Mouse (Mus musculus) liver, embryonic 13.5 days (tissue): Measurements from ENCODE around the gene Txndc11. TPM values are rescaled to one million over a fixed set of nuclear protein-coding genes. Genes with fewer than 3 reads are reported as not detected.

Experiments
- ATAC-seq: fragments of 200-750 bp; cut with Nextera tagmentation; 2 replicates; pipeline ENCODE4 v1.8.0; 2017; ENCODE audit warnings: low read depth, mild to moderate bottlenecking, moderate number of reproducible peaks, moderate library complexity
- DNase-seq: peaks from one replicate; pipeline ENCODE4 v3.0.0; 2022
- H3K27ac ChIP-seq: fragments of 300-500 bp; sonication (generic); 2 replicates; pipeline ENCODE4 v1.5.1; 2015; ENCODE audit warnings: moderate library complexity, mild to moderate bottlenecking, inconsistent platforms
- H3K27me3 ChIP-seq: fragments of 300-500 bp; sonication (generic); 2 replicates; pipeline ENCODE4 v1.6.1; 2015; ENCODE audit warnings: mild to moderate bottlenecking, inconsistent platforms
- H3K36me3 ChIP-seq: fragments of 300-500 bp; sonication (generic); 2 replicates; pipeline ENCODE4 v1.6.1; 2015; ENCODE audit warnings: mild to moderate bottlenecking, inconsistent platforms
- H3K4me1 ChIP-seq: fragments of 300-500 bp; sonication (generic); replicated peaks from 2 replicates; pipeline ENCODE4 v1.6.1; 2015; ENCODE audit warnings: inconsistent platforms
- H3K4me2 ChIP-seq: fragments of 300-500 bp; sonication (generic); 2 replicates; pipeline ENCODE4 v1.6.1; 2015; ENCODE audit warnings: inconsistent platforms, mild to moderate bottlenecking, moderate library complexity
- H3K4me3 ChIP-seq: fragments of 300-500 bp; sonication (generic); replicated peaks from 2 replicates; pipeline ENCODE4 v1.5.1; 2015; ENCODE audit warnings: mild to moderate bottlenecking, inconsistent platforms
- H3K9ac ChIP-seq: fragments of 300-500 bp; sonication (generic); 2 replicates; pipeline ENCODE4 v1.6.1; 2015; ENCODE audit warnings: mild to moderate bottlenecking, inconsistent platforms
- H3K9me3 ChIP-seq: fragments of 300-500 bp; sonication (generic); replicated peaks from 2 replicates; pipeline ENCODE4 v1.6.1; 2016; ENCODE audit warnings: inconsistent platforms
- WGBS: fragments of 180-500 bp; shearing (Covaris S2); methylation state at CpG from one replicate; pipeline ENCODE4 v1.1.7; 2015; ENCODE audit not compliant: insufficient replicate concordance; 5-methylcytosine and 5-hydroxymethylcytosine counted together
- microRNA-seq: library from miRNA; unstranded; fragments of <30 nt; microRNA quantifications from one replicate; pipeline ENCODE4, GENCODE M21; 2016
- polyA plus RNA-seq: library from polyadenylated mRNA; unstranded; fragments of >200 nt; fragmentation: Nextera tagmentation; extraction: Ambion mirVana; gene quantifications from 2 replicates; pipeline ENCODE4 v1.2.1, GENCODE M21; 2015

Gene Txndc11
- polyA plus RNA-seq, 1 experiment from 2014 or later, result 17.2 TPM

GRCm38 (mm10) chr16:11035790-11036431 is 98.5 kb downstream of the Txndc11 start:
- ATAC-seq (peak; percentile 57), DNase-seq (peak; percentile 39)
- no peaks in the 10 kb centered on the region for H3K4me1 ChIP-seq
- H3K9me3 ChIP-seq, result no peaks in the 10 kb centered on the region
- H3K4me2 ChIP-seq, result no peak overlapping the region
- no peak overlapping the region for H3K27ac ChIP-seq
- whole genome bisulfite sequencing, result 23% methylated on average over 15 of the region's 15 CpGs
- no peaks in the 10 kb centered on the region for H3K36me3 ChIP-seq
- no peak overlapping the region for H3K4me3 ChIP-seq
- 0 out of 2 replicates have a peak, but pooled peaks cover 8% of the 10 kb centered on the region for H3K27me3 ChIP-seq
- H3K9ac ChIP-seq, result no peak overlapping the region

GRCm38 (mm10) chr16:11035273-11035672 is 99.2 kb downstream of the Txndc11 start:
- Histone ChIP-seq H3K4me3 (no peak overlapping the region), H3K27me3 (0 out of 2 replicates have a peak, but pooled peaks cover 8% of the 10 kb centered on the region), H3K36me3 (no peaks in the 10 kb centered on the region), H3K4me1 (no peaks in the 10 kb centered on the region), H3K9me3 (no peaks in the 10 kb centered on the region), H3K4me2 (no peak overlapping the region), H3K27ac (no peak overlapping the region), H3K9ac (no peak overlapping the region)
- ATAC-seq (no peak), DNase-seq (no peak)
- WGBS, result 64% methylated on average over 9 of the region's 9 CpGs

GRCm38 (mm10) chr16:11034193-11034803 is 100.2 kb downstream of the Txndc11 start:
- H3K4me1 ChIP-seq, result no peaks in the 10 kb centered on the region
- H3K4me2 ChIP-seq, result no peak overlapping the region
- 0 out of 2 replicates have a peak, but pooled peaks cover 8% of the 10 kb centered on the region for H3K27me3 ChIP-seq
- ATAC-seq, result peak; percentile 41; the same call in 1 of the 2 replicates
- peak; percentile 48 for DNase-seq
- no peaks in the 10 kb centered on the region for H3K9me3 ChIP-seq
- no peak overlapping the region for H3K4me3 ChIP-seq
- under 1% methylated on average over 4 of the region's 4 CpGs for WGBS
- H3K9ac ChIP-seq, result no peak overlapping the region
- no peak overlapping the region for H3K27ac ChIP-seq
- no peaks in the 10 kb centered on the region for H3K36me3 ChIP-seq

- DNase-seq (no peak), ATAC-seq (no peak)
- H3K9ac ChIP-seq, result no peak overlapping the region
- no peak overlapping the region for H3K4me3 ChIP-seq
- no peaks in the 10 kb centered on the region for H3K9me3 ChIP-seq
- H3K36me3 ChIP-seq, result no peaks in the 10 kb centered on the region
- no peaks in the 10 kb centered on the region for H3K4me1 ChIP-seq
- H3K27ac ChIP-seq, result no peak overlapping the region
- WGBS, result 39% methylated on average over 3 of the region's 3 CpGs
- H3K27me3 ChIP-seq, result no peaks in the 10 kb centered on the region
- H3K4me2 ChIP-seq, result no peak overlapping the region
Observed at GRCm38 (mm10) chr16:11031320-11031719, 103.1 kb downstream of the Txndc11 start.

GRCm38 (mm10) chr16:11030844-11031243 is 103.6 kb downstream of the Txndc11 start:
- Histone ChIP-seq H3K4me2 (no peak overlapping the region), H3K9me3 (no peaks in the 10 kb centered on the region), H3K9ac (no peak overlapping the region), H3K27ac (no peak overlapping the region), H3K27me3 (no peaks in the 10 kb centered on the region), H3K36me3 (no peaks in the 10 kb centered on the region), H3K4me1 (no peaks in the 10 kb centered on the region), H3K4me3 (no peak overlapping the region)
- 27% methylated on average over 4 of the region's 4 CpGs for WGBS
- DNase-seq, result no peak
- no peak for ATAC-seq

- H3K27ac ChIP-seq, result no peak overlapping the region
- H3K4me3 ChIP-seq, result no peak overlapping the region
- H3K9ac ChIP-seq, result no peak overlapping the region
- DNase-seq (no peak), ATAC-seq (no peak)
- no peaks in the 10 kb centered on the region for H3K9me3 ChIP-seq
- H3K4me2 ChIP-seq, result no peak overlapping the region
- no peaks in the 10 kb centered on the region for H3K36me3 ChIP-seq
- H3K27me3 ChIP-seq, result no peaks in the 10 kb centered on the region
- H3K4me1 ChIP-seq, result no peaks in the 10 kb centered on the region
- WGBS, result 74% methylated on average over 7 of the region's 7 CpGs
Observed at GRCm38 (mm10) chr16:11028206-11028605, 106.2 kb downstream of the Txndc11 start.

Small RNA genes lying within 50 kb of the gene (microRNA-seq; reads per million reads assigned to microRNA genes)
- 308 reads per million, percentile 64 among the genes with 10 or more reads in this experiment for gene Gm23935

Other genes starting within 250 kb of the Txndc11 start
- gene Snn, start 73.7 kb downstream of the Txndc11 start, polyA plus RNA-seq, result 2.5 and 3.0 TPM in 2 replicates
- 31.6 and 34.1 TPM in 2 replicates for gene Litaf, start 68.5 kb downstream of the Txndc11 start, polyA plus RNA-seq
- 27.1 and 36.3 TPM in 2 replicates for gene Zc3h7a, start 41.7 kb upstream of the Txndc11 start, polyA plus RNA-seq
- gene Rsl1d1, start 68.7 kb upstream of the Txndc11 start, polyA plus RNA-seq, result 161 and 200 TPM in 2 replicates
- 61.0 and 67.3 TPM in 2 replicates for gene Gspt1, start 119.7 kb upstream of the Txndc11 start, polyA plus RNA-seq
- gene Tnfrsf17, start 179.2 kb upstream of the Txndc11 start, polyA plus RNA-seq, result not detected in 2 replicates
- 3.4 and 4.4 TPM in 2 replicates for gene Snx29, start 188.3 kb upstream of the Txndc11 start, polyA plus RNA-seq